8 mouse cellular contexts compared by ENCODE assay signal in the genomic region with DNA sequence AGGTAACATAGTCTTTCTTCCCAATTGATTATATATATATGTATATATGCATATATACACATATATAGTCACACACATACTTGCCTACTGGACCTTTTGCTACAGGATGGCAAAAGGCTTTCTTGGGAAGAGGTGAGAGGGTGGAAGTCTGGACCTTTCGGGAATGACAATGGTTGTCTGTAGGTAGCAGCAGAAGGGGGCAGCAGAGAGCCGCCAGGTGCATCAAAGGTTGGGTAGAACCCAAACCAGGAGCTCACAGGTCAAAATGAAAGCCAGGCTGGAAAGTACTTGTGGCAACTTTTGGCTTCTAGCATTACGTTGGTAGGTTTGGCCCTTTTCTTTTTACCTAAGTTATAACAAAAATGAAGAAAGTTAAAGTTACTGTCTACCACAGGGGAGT. TPM values are rescaled to one million over a fixed set of nuclear protein-coding genes. Genes with fewer than 3 reads are reported as not detected.
A peak's percentile ranks its signal among the peaks of the same experiment; 100 is the strongest.
DNase-seq lines count a peak whose midpoint lies in the region; ATAC-seq and TF ChIP-seq lines count a peak whose summit lies in the region.

No protein-coding gene starts in this region.

- ATAC-seq in liver, postnatal 0 days: no peak

- no peaks in the 10 kb centered on the region for H3K36me3 ChIP-seq in spleen, adult 2 months (ENCODE audit: control insufficient read depth, insufficient read depth, low read length)
- H3K36me3 ChIP-seq in liver, postnatal 0 days (replicated peaks; ENCODE audit: insufficient read depth, low read length): no peaks in the 10 kb centered on the region
- H3K36me3 ChIP-seq in hindbrain, embryonic 10.5 days: no peaks in the 10 kb centered on the region

- H3K9me3 ChIP-seq in liver, postnatal 0 days (ENCODE audit: low read length): no peaks in the 10 kb centered on the region
- no peaks in the 10 kb centered on the region for H3K9me3 ChIP-seq in hindbrain, embryonic 10.5 days

- TF ChIP-seq CTCF in spleen, adult 2 months (IDR thresholded peaks at IDR 0.05; ENCODE audit: extremely low read depth, insufficient read depth, insufficient read length, insufficient replicate concordance): peak; percentile 49; the same call in 1 of the 2 replicates
- peak; percentile 76 for TF ChIP-seq CTCF in liver, postnatal 0 days (IDR thresholded peaks at IDR 0.05; ENCODE audit: low read depth)

- H3K4me3 ChIP-seq in spleen, adult 2 months (ENCODE audit: extremely low read depth, insufficient read depth, insufficient read length): no peak overlapping the region
- no peak overlapping the region for H3K4me3 ChIP-seq in liver, postnatal 0 days (ENCODE audit: low read depth, low read length)
- no peak overlapping the region for H3K4me3 ChIP-seq in hindbrain, embryonic 10.5 days

- no peak for TF ChIP-seq POLR2A in spleen, adult 2 months (IDR thresholded peaks at IDR 0.05; ENCODE audit: low read depth, low read length)

- H3K4me2 ChIP-seq in liver, postnatal 0 days (ENCODE audit: low read depth, low read length): no peak overlapping the region

- no peaks in the 10 kb centered on the region for H3K27me3 ChIP-seq in spleen, adult 2 months (ENCODE audit: control insufficient read depth, insufficient read depth, low read length)
- no peaks in the 10 kb centered on the region for H3K27me3 ChIP-seq in liver, postnatal 0 days (ENCODE audit: insufficient read depth, low read length)
- no peaks in the 10 kb centered on the region for H3K27me3 ChIP-seq in hindbrain, embryonic 10.5 days (ENCODE audit: insufficient read depth, poor library complexity, severe bottlenecking)

- TF ChIP-seq EP300 in liver, postnatal 0 days (IDR thresholded peaks at IDR 0.05; ENCODE audit: low read depth): no peak

- DNase-seq in embryo, embryonic 10.5 days (ENCODE audit: low spot score): peak; percentile 63
- DNase-seq in embryo, embryonic 11 days: no peak
- no peak for DNase-seq in spleen, adult 2 months (ENCODE audit: low read depth in 1 of 2, low spot score in 2 of 2)
- DNase-seq in spleen, postnatal 36 days (ENCODE audit: low spot score in 2 of 2): no peak
- DNase-seq in cerebellum, adult 9-10 months: peak; percentile 65
- DNase-seq in liver, postnatal 0 days: peak; percentile 68
- DNase-seq in right cerebral cortex, postnatal 4 days: no peak
- DNase-seq in hindbrain, embryonic 10.5 days (ENCODE audit: low spot score): no peak

- H3K4me1 ChIP-seq in spleen, adult 2 months (ENCODE audit: control insufficient read depth, insufficient read depth, insufficient read length): no peaks in the 10 kb centered on the region
- no peaks in the 10 kb centered on the region for H3K4me1 ChIP-seq in liver, postnatal 0 days (ENCODE audit: insufficient read depth)
- H3K4me1 ChIP-seq in hindbrain, embryonic 10.5 days (replicated peaks): peaks cover 12% of the 10 kb centered on the region; the same call in 1 of the 2 replicates

- no peak overlapping the region for H3K27ac ChIP-seq in spleen, adult 2 months (ENCODE audit: insufficient read depth, low read length)
- no peak overlapping the region for H3K27ac ChIP-seq in liver, postnatal 0 days (ENCODE audit: low read depth)
- H3K27ac ChIP-seq in hindbrain, embryonic 10.5 days: no peak overlapping the region

- 32% methylated on average over 3 of the region's 3 CpGs for WGBS in spleen, adult 2 months
- 36% methylated on average over 3 of the region's 3 CpGs for WGBS in liver, postnatal 0 days (ENCODE audit: insufficient replicate concordance)
- 38% methylated on average over 3 of the region's 3 CpGs for WGBS in hindbrain, embryonic 10.5 days

- H3K9ac ChIP-seq in liver, postnatal 0 days (replicated peaks): no peak overlapping the region

RNA-seq across cellular contexts. Expression of a gene that starts 6.0 kb away (rescaled TPM):
- 137 and 193 TPM in 2 replicates for polyA plus RNA-seq in spleen, adult 2 months (2012; rRNA removed)
- 0.63 and 2.1 TPM in 2 replicates for polyA plus RNA-seq in liver, postnatal 0 days (2015; fragmentation: Nextera tagmentation; extraction: Ambion mirVana)
- polyA plus RNA-seq in hindbrain, embryonic 10.5 days (2016; fragmentation: Nextera tagmentation; extraction: Ambion mirVana): 19.6 and 20.0 TPM in 2 replicates

RNA-seq across cellular contexts. Expression of a gene that starts 25.7 kb away (rescaled TPM):
- polyA plus RNA-seq in spleen, adult 2 months (2012; rRNA removed): not detected in 2 replicates
- not detected in 2 replicates for polyA plus RNA-seq in liver, postnatal 0 days (2015; fragmentation: Nextera tagmentation; extraction: Ambion mirVana)
- polyA plus RNA-seq in hindbrain, embryonic 10.5 days (2016; fragmentation: Nextera tagmentation; extraction: Ambion mirVana): 0.34 and 0.35 TPM in 2 replicates

RNA-seq across cellular contexts. Expression of a gene that starts 25.8 kb away (rescaled TPM):
- 37.2 and 38.5 TPM in 2 replicates for polyA plus RNA-seq in spleen, adult 2 months (2012; rRNA removed)
- polyA plus RNA-seq in liver, postnatal 0 days (2015; fragmentation: Nextera tagmentation; extraction: Ambion mirVana): 10.8 and 12.6 TPM in 2 replicates
- polyA plus RNA-seq in hindbrain, embryonic 10.5 days (2016; fragmentation: Nextera tagmentation; extraction: Ambion mirVana): 38.3 and 40.3 TPM in 2 replicates

RNA-seq across cellular contexts. Expression of a gene that starts 32.8 kb away (rescaled TPM):
- not detected in 2 replicates for polyA plus RNA-seq in spleen, adult 2 months (2012; rRNA removed)
- 0.05 TPM in 1 of 2 replicates, not detected in the other for polyA plus RNA-seq in liver, postnatal 0 days (2015; fragmentation: Nextera tagmentation; extraction: Ambion mirVana)
- polyA plus RNA-seq in hindbrain, embryonic 10.5 days (2016; fragmentation: Nextera tagmentation; extraction: Ambion mirVana): 1.4 and 2.5 TPM in 2 replicates

Comparison
In these comparisons a context has a peak if more than half of its experiments do, and no peak if none do; other contexts are left out.
1. DNase-seq: peak in embryo, embryonic 10.5 days (single experiment), cerebellum, adult 9-10 months (single experiment) and liver, postnatal 0 days (single experiment); none in embryo, embryonic 11 days (single experiment), spleen, adult 2 months (0 of 2), spleen, postnatal 36 days (0 of 2), right cerebral cortex, postnatal 4 days (single experiment) and hindbrain, embryonic 10.5 days (single experiment).